Mouse (Mus musculus): ENCODE data around the gene Tpk1.

Tpk1 gene

GRCm38 (mm10) chr6:43435987-43436541 lies 230.0 kb downstream of the Tpk1 start:
- no peak for DNase-seq (ENCODE audit: low spot score in 2 of 2)

- DNase-seq (ENCODE audit: low spot score in 2 of 2): no peak
Observed at GRCm38 (mm10) chr6:43434365-43434764, 231.7 kb downstream of the Tpk1 start.

- no peak for DNase-seq (ENCODE audit: low spot score in 2 of 2)
Observed at GRCm38 (mm10) chr6:43424978-43425377, 241.1 kb downstream of the Tpk1 start.

- DNase-seq (ENCODE audit: low spot score in 2 of 2): no peak
Observed at GRCm38 (mm10) chr6:43420358-43420979, 245.6 kb downstream of the Tpk1 start.

GRCm38 (mm10) chr6:43408949-43409348 lies 257.1 kb downstream of the Tpk1 start:
- no peak for DNase-seq (ENCODE audit: low spot score in 2 of 2)

- DNase-seq (ENCODE audit: low spot score in 2 of 2): no peak
Observed at GRCm38 (mm10) chr6:43403076-43403475, 263.0 kb downstream of the Tpk1 start.

- no peak for DNase-seq (ENCODE audit: low spot score in 2 of 2)
Observed at GRCm38 (mm10) chr6:43402219-43402997, 263.7 kb downstream of the Tpk1 start.

GRCm38 (mm10) chr6:43396426-43396825 lies 269.7 kb downstream of the Tpk1 start:
- DNase-seq (ENCODE audit: low spot score in 2 of 2): no peak

- DNase-seq (ENCODE audit: low spot score in 2 of 2): no peak
Observed at GRCm38 (mm10) chr6:43395538-43395937, 270.5 kb downstream of the Tpk1 start.

GRCm38 (mm10) chr6:43391358-43391757 lies 274.7 kb downstream of the Tpk1 start:
- no peak for DNase-seq (ENCODE audit: low spot score in 2 of 2)

GRCm38 (mm10) chr6:43387273-43387672 lies 278.8 kb downstream of the Tpk1 start:
- DNase-seq (ENCODE audit: low spot score in 2 of 2): no peak

GRCm38 (mm10) chr6:43384841-43385240 lies 281.2 kb downstream of the Tpk1 start:
- no peak for DNase-seq (ENCODE audit: low spot score in 2 of 2)

- no peak for DNase-seq (ENCODE audit: low spot score in 2 of 2)
Observed at GRCm38 (mm10) chr6:43384304-43384703, 281.8 kb downstream of the Tpk1 start.

GRCm38 (mm10) chr6:43382750-43383149 lies 283.3 kb downstream of the Tpk1 start:
- no peak for DNase-seq (ENCODE audit: low spot score in 2 of 2)

- no peak for DNase-seq (ENCODE audit: low spot score in 2 of 2)
Observed at GRCm38 (mm10) chr6:43382284-43382683, 283.8 kb downstream of the Tpk1 start.

- DNase-seq (ENCODE audit: low spot score in 2 of 2): no peak
Observed at GRCm38 (mm10) chr6:43373206-43373605, 292.9 kb downstream of the Tpk1 start.

- no peak for DNase-seq (ENCODE audit: low spot score in 2 of 2)
Observed at GRCm38 (mm10) chr6:43367434-43367945, 298.6 kb downstream of the Tpk1 start.

GRCm38 (mm10) chr6:43366952-43367351 lies 299.1 kb downstream of the Tpk1 start:
- DNase-seq (ENCODE audit: low spot score in 2 of 2): no peak

GRCm38 (mm10) chr6:43363917-43364316 lies 302.2 kb downstream of the Tpk1 start:
- no peak for DNase-seq (ENCODE audit: low spot score in 2 of 2)

GRCm38 (mm10) chr6:43363291-43363820 lies 302.7 kb downstream of the Tpk1 start:
- no peak for DNase-seq (ENCODE audit: low spot score in 2 of 2)

- no peak for DNase-seq (ENCODE audit: low spot score in 2 of 2)
Observed at GRCm38 (mm10) chr6:43361248-43361647, 304.8 kb downstream of the Tpk1 start.

- DNase-seq (ENCODE audit: low spot score in 2 of 2): no peak
Observed at GRCm38 (mm10) chr6:43360214-43360613, 305.9 kb downstream of the Tpk1 start.
